Mouse (Mus musculus) right cerebral cortex, adult 2 months (tissue): ENCODE measurements at regions not wholly inside any gene's neighbourhood (a gene's known extent, or its start where the extent isn't known, plus 50 kb on each side); places are given as distances from the start of the nearest gene placed in this dataset.
A peak's percentile ranks its signal among the peaks of the same experiment; 100 is the strongest.

Source experiments
- DNase-seq, 2 experiments: peaks; one replicate each; pipeline ENCODE4 v3.0.0; 2021 to 2022; ENCODE audit warnings: low spot score in 2 of 2

- DNase-seq = no peak
Observed at GRCm38 (mm10) chr4:55749949-55750600, 217.8 kb upstream of the Klf4 start.

DNA sequence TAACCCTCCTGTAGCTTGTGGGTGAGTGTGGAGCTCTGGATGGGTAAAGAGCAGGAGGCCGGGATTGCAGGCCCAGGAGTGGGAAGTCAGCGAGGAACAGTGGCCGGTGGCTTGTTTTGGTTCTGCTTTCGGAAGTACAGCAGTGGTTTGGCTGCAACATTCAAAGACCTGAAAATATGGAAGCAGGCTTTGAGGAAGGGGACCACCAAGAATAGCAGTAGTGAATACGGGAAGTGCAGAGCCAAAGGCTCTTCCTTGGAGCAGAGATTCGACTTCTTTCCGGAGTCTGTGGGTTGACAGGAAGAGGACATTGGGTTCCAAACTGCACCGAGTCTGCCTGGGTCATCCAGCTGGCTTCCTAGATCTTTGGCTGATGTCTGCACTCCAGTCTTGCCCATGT lies 209.1 kb upstream of the Klf4 start:
- DNase-seq = no peak

DNA sequence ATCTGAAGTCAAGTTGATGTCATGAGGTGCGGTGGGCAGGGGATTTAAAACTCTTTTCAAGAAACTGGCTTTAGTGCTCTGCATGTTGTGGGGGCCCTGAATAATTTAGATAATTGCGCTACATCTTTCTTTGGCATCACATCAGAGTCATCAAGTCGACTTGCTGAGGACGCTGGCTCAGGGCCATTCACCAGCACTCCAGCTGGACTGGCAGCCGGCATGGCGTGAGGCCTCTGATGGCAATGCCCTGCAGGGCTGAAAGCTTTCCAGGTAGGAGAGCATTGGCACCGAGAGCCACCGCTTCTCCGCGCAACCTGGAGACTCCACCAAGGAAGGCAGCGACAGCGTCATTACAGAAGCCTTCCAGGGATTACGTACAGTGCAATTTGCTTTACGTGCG lies 207.8 kb upstream of the Klf4 start:
- no peak for DNase-seq

- no peak for DNase-seq
Observed at GRCm38 (mm10) chr4:55738714-55739113, 206.4 kb upstream of the Klf4 start.

DNA sequence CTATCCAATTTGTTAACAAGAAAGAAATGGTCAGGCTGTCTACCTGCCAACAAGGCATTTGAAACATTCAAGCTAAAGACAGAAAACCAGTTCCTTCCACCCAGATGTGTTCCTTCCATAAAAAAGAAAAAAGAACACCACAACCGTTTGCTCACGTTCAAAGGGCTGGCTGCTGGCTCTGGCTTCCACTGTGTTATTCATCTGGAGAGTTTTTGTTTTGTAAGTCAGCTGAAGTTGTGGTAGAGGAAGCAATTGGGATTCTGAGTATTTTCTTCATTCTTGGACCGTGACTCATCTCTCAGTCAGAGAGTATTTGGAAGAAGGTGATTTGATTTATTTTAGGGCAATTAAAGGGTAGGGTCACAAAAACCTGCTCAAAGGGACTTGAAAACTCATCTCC lies 203.2 kb upstream of the Klf4 start:
- no peak for DNase-seq

GRCm38 (mm10) chr4:55734331-55734730 lies 202.1 kb upstream of the Klf4 start:
- no peak for DNase-seq

DNA sequence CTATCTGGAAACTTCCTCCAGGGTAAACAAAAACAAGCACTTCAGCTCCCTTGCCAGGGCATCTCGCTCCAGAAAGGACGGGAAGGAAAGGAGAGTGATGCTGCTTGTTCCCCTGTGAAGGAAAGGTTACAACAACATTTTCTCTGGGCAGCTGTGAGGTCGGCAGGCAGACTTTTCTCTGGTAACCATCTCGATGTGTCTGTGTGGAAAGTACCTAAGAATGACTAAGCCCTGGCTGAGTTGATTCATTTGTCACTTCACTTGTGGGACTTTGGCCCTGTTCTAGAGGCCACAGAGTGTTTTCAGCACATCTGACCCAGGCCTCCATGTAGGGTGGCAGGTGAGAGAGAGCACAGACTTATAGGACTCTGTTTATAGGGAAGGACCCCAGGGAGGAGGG lies 201.0 kb upstream of the Klf4 start:
- DNase-seq = no peak

- peak; percentile 68 to 81 for DNase-seq
Observed at GRCm38 (mm10) chr4:55732006-55732405, 199.7 kb upstream of the Klf4 start.

DNA sequence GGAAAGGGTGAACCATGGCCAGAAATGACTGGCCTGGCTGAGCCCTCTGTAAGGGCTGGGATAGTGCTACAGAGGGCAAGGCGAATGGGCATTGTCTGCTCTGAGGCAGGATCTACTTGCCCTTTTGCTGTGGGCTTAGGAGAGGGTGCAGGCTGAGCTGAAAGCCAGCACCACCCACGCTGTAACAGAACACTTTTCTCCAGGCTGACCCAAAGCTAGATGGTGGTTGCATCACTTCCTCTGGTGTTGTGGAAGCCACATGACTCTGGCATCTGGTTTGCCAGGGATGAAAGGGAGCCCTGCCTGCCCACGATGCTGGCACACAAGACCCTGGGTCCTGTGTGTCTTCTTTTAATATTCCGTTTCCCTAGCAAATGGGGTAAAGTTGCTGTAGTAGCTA lies 198.0 kb upstream of the Klf4 start:
- DNase-seq = no peak

DNA sequence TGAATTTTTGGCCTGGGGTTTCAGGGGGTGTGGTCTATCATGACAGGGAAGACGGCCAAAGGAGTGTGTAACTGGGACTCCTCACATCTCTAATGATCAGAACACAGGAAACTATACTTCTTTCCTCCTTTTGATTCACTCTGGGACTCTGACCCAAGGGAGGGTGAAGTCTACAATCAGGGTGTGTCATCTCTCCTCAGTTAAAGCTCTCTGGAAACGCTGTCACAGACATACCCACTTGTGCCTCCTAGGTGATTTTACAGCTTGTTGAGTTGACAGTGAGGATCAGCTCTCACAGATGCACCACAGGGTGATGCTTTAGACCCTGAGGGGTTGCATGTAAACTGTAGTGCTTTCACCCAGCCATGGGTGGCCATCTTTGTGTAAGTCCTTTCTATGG lies 194.9 kb upstream of the Klf4 start:
- DNase-seq = no peak

GRCm38 (mm10) chr4:55726081-55726480 lies 193.8 kb upstream of the Klf4 start:
- DNase-seq = no peak

GRCm38 (mm10) chr4:55724286-55724685 lies 192.0 kb upstream of the Klf4 start:
- no peak for DNase-seq

DNA sequence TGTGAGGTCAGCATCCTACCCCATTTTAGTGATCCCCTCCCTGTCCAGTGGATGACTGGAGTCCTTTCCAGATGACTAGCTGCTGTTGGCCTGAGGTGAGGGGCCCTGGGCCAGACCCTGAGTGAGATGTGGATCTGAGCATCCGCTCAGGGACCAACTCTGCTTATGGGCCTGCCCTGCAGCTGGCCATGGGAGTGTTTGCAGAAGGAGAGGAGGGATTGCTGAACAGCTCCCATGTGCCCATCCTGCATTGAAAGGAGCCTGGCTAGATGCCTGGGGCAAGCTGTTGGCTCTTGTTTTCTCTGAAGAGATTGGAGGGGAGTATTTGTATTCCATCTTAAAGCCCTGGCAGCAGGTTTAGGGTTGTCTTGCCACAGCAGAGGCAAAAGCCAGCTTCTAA lies 190.9 kb upstream of the Klf4 start:
- no peak for DNase-seq

DNA sequence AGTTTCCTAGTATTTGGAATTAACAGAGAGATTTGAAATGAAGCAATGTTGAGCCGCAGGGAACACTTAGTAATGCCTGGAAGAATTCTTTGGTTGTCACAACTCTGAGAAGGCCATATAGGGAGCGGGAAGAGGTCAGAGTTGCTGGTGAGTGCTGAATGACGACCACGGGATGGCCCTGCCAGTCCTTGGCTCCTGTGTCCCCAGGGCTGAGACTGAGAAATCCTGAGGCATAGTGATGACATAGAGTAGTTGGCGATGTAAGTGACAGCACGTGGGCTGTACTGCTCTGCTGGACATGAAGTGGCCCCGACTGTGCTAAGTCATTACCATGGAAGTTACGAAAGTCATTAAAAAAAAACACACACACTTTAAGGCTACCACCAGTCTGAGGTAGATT lies 190.1 kb upstream of the Klf4 start:
- no peak for DNase-seq

DNA sequence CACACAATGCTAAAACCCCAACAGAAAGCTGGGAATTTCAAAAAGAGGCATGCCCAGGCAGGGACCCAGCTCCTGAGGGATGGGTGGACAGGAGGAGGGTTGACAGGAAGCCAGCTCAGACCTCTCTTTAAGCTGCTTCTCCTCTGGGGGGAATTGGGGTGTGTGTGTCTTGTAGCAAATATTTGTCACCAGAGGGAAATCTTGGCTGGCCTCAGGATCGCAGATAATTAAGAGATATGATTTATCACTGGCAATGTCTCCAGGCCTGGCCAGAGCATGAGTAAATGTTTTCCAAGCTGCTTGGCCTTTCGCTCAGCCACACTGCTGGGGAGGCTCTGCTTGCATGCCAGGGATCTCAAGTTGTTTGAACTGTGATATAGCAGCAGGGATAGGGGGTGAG lies 189.6 kb upstream of the Klf4 start:
- no peak for DNase-seq

DNA sequence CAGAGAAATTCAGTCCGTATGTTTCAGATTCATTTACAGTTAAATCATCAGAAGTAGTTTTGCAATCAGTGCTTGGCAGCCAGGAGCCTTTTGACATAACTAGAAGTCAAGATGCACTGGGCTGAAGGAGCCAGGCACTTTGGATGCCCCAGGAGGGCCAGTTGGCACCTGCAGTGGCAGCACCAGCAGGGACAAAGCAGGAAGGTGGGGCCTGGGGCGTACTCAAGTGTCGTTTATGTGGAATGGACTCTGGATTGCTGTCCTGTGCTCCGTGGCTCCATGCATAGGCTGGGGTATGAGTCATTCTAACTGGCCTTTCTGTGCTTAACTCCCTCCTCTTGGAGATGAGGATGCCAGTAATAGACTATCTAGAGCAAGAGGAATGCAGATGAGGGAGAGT lies 186.2 kb upstream of the Klf4 start:
- DNase-seq = no peak

DNA sequence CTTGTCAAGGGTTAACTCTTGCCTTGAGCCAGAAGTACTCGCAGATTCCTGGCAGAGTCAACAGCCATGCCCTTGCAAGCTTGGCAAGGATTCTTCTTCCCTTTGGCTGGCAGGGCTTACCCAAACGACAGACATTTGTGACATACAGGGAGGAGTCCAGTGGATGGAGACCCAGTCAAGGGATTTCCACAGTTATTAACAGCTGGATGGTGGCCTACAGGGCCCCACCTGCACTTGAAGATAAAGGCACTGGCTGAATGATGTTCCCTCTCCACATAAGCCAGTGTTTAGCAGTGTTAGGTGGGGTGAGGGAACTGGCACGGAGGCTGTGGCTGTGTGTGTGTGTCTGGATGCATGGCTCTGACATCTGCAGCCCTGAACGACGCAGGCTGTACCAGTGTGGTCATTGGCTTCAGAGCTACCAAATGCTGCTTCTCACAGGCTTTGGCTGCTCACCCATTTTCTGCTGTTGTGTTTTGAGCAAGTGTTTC lies 183.9 kb upstream of the Klf4 start:
- DNase-seq = no peak

GRCm38 (mm10) chr4:55711500-55712341 lies 179.5 kb upstream of the Klf4 start:
- no peak for DNase-seq

- no peak for DNase-seq
Observed at GRCm38 (mm10) chr4:55710476-55710875, 178.2 kb upstream of the Klf4 start.

- DNase-seq = no peak
Observed at GRCm38 (mm10) chr4:55708808-55709207, 176.5 kb upstream of the Klf4 start.

DNA sequence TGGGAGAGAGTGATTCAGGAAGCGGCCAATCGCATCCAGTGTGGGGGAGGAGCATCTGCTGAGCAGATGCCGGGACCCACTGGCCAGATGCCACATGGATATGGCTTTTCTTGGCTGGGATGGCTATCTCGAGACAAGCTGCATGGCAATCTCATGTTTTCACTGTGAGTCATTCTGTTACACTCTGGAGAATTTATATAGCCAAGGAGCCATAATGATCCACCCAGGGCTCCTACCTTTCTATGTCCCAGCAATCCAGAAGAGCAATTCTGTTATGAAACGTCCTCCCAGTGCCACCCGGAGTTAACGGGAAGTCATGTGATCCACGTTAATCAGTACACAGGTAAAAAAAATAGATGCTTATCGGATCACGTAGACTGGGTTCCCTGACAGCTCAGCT lies 175.7 kb upstream of the Klf4 start:
- DNase-seq = peak; percentile 23 to 40

DNA sequence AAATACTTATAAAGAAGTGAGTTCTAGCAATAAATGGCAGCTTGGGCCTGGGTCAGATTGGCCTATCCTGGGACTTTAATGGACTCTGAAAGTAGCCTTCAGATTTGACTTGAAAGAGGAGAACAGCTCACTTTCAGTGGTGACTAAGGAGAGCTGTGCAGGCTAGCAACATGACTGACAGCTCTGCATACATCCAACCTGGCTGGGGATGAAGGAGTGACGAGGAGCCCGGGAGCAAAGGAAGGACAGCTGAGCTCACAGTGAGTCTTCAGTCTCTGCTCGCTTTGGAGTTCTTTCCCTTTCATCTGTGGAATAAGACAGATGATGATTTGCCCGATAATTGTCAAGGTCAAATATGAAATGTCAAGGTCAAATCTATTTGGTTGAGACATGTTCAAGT lies 172.7 kb upstream of the Klf4 start:
- no peak for DNase-seq

DNA sequence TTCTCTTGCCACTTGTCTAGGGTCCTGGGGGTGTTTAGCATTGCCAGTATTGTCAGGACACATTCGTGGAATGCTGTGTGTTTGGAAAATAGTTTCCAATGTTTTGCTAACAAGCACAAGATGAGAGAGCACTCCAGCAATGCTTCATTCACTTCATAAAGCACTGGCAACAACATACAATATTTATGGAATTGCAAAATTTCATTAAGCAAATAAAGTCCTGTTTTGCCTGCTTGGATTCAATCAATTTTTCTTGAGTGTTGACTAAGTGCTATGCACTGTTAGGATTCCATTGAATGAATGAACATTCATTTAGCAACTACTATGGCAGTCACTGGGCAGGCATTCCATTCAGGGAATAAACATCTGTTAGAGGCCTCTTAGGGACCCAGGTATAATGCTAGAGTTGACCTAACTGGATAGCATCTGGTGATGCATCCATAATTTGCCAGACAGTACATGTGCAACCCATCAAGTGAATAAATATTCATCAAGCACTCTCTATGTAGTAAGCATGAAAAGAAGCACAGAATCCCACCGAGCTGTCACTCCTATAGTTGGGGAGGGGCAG lies 171.2 kb upstream of the Klf4 start:
- DNase-seq = no peak
